Mouse (Mus musculus): ENCODE measurements at regions not wholly inside any gene's neighbourhood (a gene's known extent, or its start where the extent isn't known, plus 50 kb on each side); places are given as distances from the start of the nearest gene placed in this dataset.

DNA sequence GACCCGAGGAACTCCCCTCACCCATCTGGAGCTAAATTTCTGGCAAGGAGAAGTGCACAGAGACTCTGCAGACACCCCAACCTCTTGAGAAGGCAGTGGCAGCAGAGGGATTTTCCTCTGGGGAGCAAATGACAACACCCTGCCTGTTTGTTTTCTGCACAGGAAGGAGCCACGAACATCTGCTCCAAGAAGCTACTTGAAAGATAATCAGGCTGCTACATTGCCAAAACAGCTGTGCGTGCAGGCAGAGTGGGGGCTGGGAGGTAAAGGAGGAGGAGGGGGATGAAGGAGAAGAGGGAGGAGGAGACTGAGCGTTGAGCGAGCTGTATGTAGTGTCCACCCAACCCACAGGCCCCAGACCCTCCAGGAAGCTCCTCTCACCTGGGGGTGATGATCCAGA lies 149.0 kb downstream of the Rplp1 start:
- DNase-seq (ENCODE audit: low spot score), result no peak
- Histone ChIP-seq H3K9me3 (replicated peaks; ENCODE audit: control insufficient read depth, low read length) (no peaks in the 10 kb centered on the region), H3K36me3 (replicated peaks; ENCODE audit: control insufficient read depth, insufficient read depth, low read length) (no peaks in the 10 kb centered on the region), H3K4me2 (ENCODE audit: low read depth, low read length) (no peak overlapping the region), H3K4me3 (ENCODE audit: low read depth, low read length) (no peak overlapping the region), H3K27ac (ENCODE audit: low read depth) (no peak overlapping the region; the same call in 1 of the 2 replicates), H3K4me1 (ENCODE audit: control insufficient read depth, insufficient read depth) (no peaks in the 10 kb centered on the region), H3K27me3 (ENCODE audit: control insufficient read depth, insufficient read depth, low read length) (peaks cover 21% of the 10 kb centered on the region; the same call in 1 of the 2 replicates), H3K9ac (replicated peaks; ENCODE audit: low read depth, low read length) (no peak overlapping the region)
- WGBS, result 32% methylated on average over 5 of the region's 5 CpGs
- ATAC-seq (ENCODE audit: insufficient read depth, low read depth), result no peak
- no peak for TF ChIP-seq EP300 (IDR thresholded peaks at IDR 0.05; ENCODE audit: low read depth)
- TF ChIP-seq CTCF (IDR thresholded peaks at IDR 0.05; ENCODE audit: low read depth), result no peak

DNA sequence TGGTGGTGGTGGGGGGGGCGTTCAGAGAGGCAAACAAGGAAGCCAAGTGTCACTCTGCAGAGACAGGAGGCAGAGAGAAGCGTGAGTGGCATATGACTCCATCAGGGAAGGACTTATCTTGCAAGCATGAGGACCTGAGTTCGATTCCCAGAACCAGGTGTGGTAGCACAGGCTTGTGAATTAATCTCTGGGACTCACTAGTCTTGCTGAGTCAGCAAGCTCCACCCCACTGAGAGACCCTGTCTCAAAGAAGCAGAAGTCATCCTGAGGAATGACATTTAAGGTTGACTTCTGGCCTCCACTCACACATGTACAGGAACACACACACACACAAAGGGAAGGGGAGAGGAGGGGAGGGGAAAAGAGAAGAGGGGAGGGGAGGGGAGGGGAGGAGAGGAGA lies 156.5 kb downstream of the Rplp1 start:
- no peak for DNase-seq (ENCODE audit: low spot score)
- H3K36me3 ChIP-seq (replicated peaks; ENCODE audit: control insufficient read depth, insufficient read depth, low read length), result no peaks in the 10 kb centered on the region
- peaks cover 59% of the 10 kb centered on the region for H3K27me3 ChIP-seq (ENCODE audit: control insufficient read depth, insufficient read depth, low read length)
- TF ChIP-seq EP300 (IDR thresholded peaks at IDR 0.05; ENCODE audit: low read depth) (no peak), CTCF (IDR thresholded peaks at IDR 0.05; ENCODE audit: low read depth) (no peak)
- no peak overlapping the region for H3K4me2 ChIP-seq (ENCODE audit: low read depth, low read length)
- no peaks in the 10 kb centered on the region for H3K4me1 ChIP-seq (ENCODE audit: control insufficient read depth, insufficient read depth)
- 82% methylated on average over 3 of the region's 3 CpGs for WGBS
- no peak overlapping the region for H3K4me3 ChIP-seq (ENCODE audit: low read depth, low read length)
- ATAC-seq (ENCODE audit: insufficient read depth, low read depth), result no peak
- H3K27ac ChIP-seq (ENCODE audit: low read depth), result no peak overlapping the region
- H3K9me3 ChIP-seq (replicated peaks; ENCODE audit: control insufficient read depth, low read length), result no peaks in the 10 kb centered on the region
- H3K9ac ChIP-seq (replicated peaks; ENCODE audit: low read depth, low read length), result no peak overlapping the region

- Histone ChIP-seq H3K27me3 (ENCODE audit: control insufficient read depth, insufficient read depth, low read length) (peaks cover 62% of the 10 kb centered on the region), H3K36me3 (replicated peaks; ENCODE audit: control insufficient read depth, insufficient read depth, low read length) (no peaks in the 10 kb centered on the region), H3K9me3 (replicated peaks; ENCODE audit: control insufficient read depth, low read length) (no peaks in the 10 kb centered on the region), H3K9ac (replicated peaks; ENCODE audit: low read depth, low read length) (no peak overlapping the region), H3K4me3 (ENCODE audit: low read depth, low read length) (no peak overlapping the region), H3K4me2 (ENCODE audit: low read depth, low read length) (no peak overlapping the region), H3K27ac (ENCODE audit: low read depth) (no peak overlapping the region), H3K4me1 (ENCODE audit: control insufficient read depth, insufficient read depth) (no peaks in the 10 kb centered on the region)
- no peak for TF ChIP-seq CTCF (IDR thresholded peaks at IDR 0.05; ENCODE audit: low read depth)
- TF ChIP-seq EP300 (IDR thresholded peaks at IDR 0.05; ENCODE audit: low read depth), result no peak
- no peak for ATAC-seq (ENCODE audit: insufficient read depth, low read depth)
- DNase-seq (ENCODE audit: low spot score), result no peak
- WGBS, result 61% methylated on average over 24 of the region's 24 CpGs
Observed at GRCm38 (mm10) chr9:61756801-61757342, 157.5 kb downstream of the Rplp1 start.

GRCm38 (mm10) chr9:61756224-61756800 lies 158.0 kb downstream of the Rplp1 start:
- H3K9ac ChIP-seq (replicated peaks; ENCODE audit: low read depth, low read length), result no peak overlapping the region
- WGBS, result 65% methylated on average over 15 of the region's 15 CpGs
- DNase-seq (ENCODE audit: low spot score) (no peak), ATAC-seq (ENCODE audit: insufficient read depth, low read depth) (no peak)
- H3K27ac ChIP-seq (ENCODE audit: low read depth), result no peak overlapping the region
- no peak overlapping the region for H3K4me3 ChIP-seq (ENCODE audit: low read depth, low read length)
- H3K27me3 ChIP-seq (ENCODE audit: control insufficient read depth, insufficient read depth, low read length), result peaks cover 58% of the 10 kb centered on the region
- no peaks in the 10 kb centered on the region for H3K36me3 ChIP-seq (replicated peaks; ENCODE audit: control insufficient read depth, insufficient read depth, low read length)
- no peak overlapping the region for H3K4me2 ChIP-seq (ENCODE audit: low read depth, low read length)
- no peaks in the 10 kb centered on the region for H3K4me1 ChIP-seq (ENCODE audit: control insufficient read depth, insufficient read depth)
- H3K9me3 ChIP-seq (replicated peaks; ENCODE audit: control insufficient read depth, low read length), result no peaks in the 10 kb centered on the region
- TF ChIP-seq CTCF (IDR thresholded peaks at IDR 0.05; ENCODE audit: low read depth), result no peak
- no peak for TF ChIP-seq EP300 (IDR thresholded peaks at IDR 0.05; ENCODE audit: low read depth)

- no peak for DNase-seq (ENCODE audit: low spot score)
- no peak overlapping the region for H3K4me2 ChIP-seq (ENCODE audit: low read depth, low read length)
- no peak for ATAC-seq (ENCODE audit: insufficient read depth, low read depth)
- peaks cover 7% of the 10 kb centered on the region for H3K9me3 ChIP-seq (replicated peaks; ENCODE audit: control insufficient read depth, low read length)
- H3K4me1 ChIP-seq (ENCODE audit: control insufficient read depth, insufficient read depth), result no peaks in the 10 kb centered on the region
- peaks cover 55% of the 10 kb centered on the region for H3K27me3 ChIP-seq (ENCODE audit: control insufficient read depth, insufficient read depth, low read length)
- no peak overlapping the region for H3K27ac ChIP-seq (ENCODE audit: low read depth)
- H3K9ac ChIP-seq (replicated peaks; ENCODE audit: low read depth, low read length), result no peak overlapping the region
- WGBS, result 91% methylated on average over 3 of the region's 3 CpGs
- TF ChIP-seq EP300 (IDR thresholded peaks at IDR 0.05; ENCODE audit: low read depth) (no peak), CTCF (IDR thresholded peaks at IDR 0.05; ENCODE audit: low read depth) (no peak)
- no peak overlapping the region for H3K4me3 ChIP-seq (ENCODE audit: low read depth, low read length)
- no peaks in the 10 kb centered on the region for H3K36me3 ChIP-seq (replicated peaks; ENCODE audit: control insufficient read depth, insufficient read depth, low read length)
Observed at GRCm38 (mm10) chr9:61755311-61755710, 159.0 kb downstream of the Rplp1 start.

- WGBS, result 28% methylated on average over 10 of the region's 10 CpGs
Observed at GRCm38 (mm10) chr9:61753795-61754194, 160.5 kb downstream of the Rplp1 start.

More at GRCm38 (mm10) chr9:61753795-61754194, 160.5 kb downstream of the Rplp1 start:
- TF ChIP-seq CTCF (IDR thresholded peaks at IDR 0.05; ENCODE audit: low read depth), result no peak
- no peak for TF ChIP-seq EP300 (IDR thresholded peaks at IDR 0.05; ENCODE audit: low read depth)
- H3K9me3 ChIP-seq (replicated peaks; ENCODE audit: control insufficient read depth, low read length), result peaks cover 8% of the 10 kb centered on the region
- no peaks in the 10 kb centered on the region for H3K4me1 ChIP-seq (ENCODE audit: control insufficient read depth, insufficient read depth)
- H3K4me2 ChIP-seq (ENCODE audit: low read depth, low read length), result no peak overlapping the region
- peaks cover 42% of the 10 kb centered on the region for H3K27me3 ChIP-seq (ENCODE audit: control insufficient read depth, insufficient read depth, low read length)
- no peaks in the 10 kb centered on the region for H3K36me3 ChIP-seq (replicated peaks; ENCODE audit: control insufficient read depth, insufficient read depth, low read length)
- H3K4me3 ChIP-seq (ENCODE audit: low read depth, low read length), result no peak overlapping the region
- no peak overlapping the region for H3K27ac ChIP-seq (ENCODE audit: low read depth)
- DNase-seq (ENCODE audit: low spot score) (no peak), ATAC-seq (ENCODE audit: insufficient read depth, low read depth) (no peak)
- no peak overlapping the region for H3K9ac ChIP-seq (replicated peaks; ENCODE audit: low read depth, low read length)
